Mouse (Mus musculus) neural tube, embryonic 12.5 days (tissue): Measurements from ENCODE around the gene Utf1. TPM values are rescaled to one million over a fixed set of nuclear protein-coding genes. Genes with fewer than 3 reads are reported as not detected.
A peak's percentile ranks its signal among the peaks of the same experiment; 100 is the strongest.

Source experiments
- ATAC-seq: fragments of 200-750 bp; cut with Nextera tagmentation; 2 replicates; pipeline ENCODE4 v1.8.0; 2017; ENCODE audit warnings: low read depth, mild to moderate bottlenecking, moderate TSS enrichment, moderate library complexity; ENCODE audit not compliant: low FRiP score
- H3K27ac ChIP-seq: fragments of 300-500 bp; sonication (generic); 2 replicates; pipeline ENCODE4 v1.5.1; 2016
- H3K27me3 ChIP-seq: fragments of 300-500 bp; sonication (generic); replicated peaks from 2 replicates; pipeline ENCODE4 v1.6.1; 2016; ENCODE audit warnings: mild to moderate bottlenecking
- H3K36me3 ChIP-seq: fragments of 300-500 bp; sonication (generic); 2 replicates; pipeline ENCODE4 v1.6.1; 2016; ENCODE audit warnings: mild to moderate bottlenecking
- H3K4me1 ChIP-seq: fragments of 300-500 bp; sonication (generic); 2 replicates; pipeline ENCODE4 v1.6.1; 2016
- H3K4me2 ChIP-seq: fragments of 300-500 bp; sonication (generic); replicated peaks from 2 replicates; pipeline ENCODE4 v1.6.1; 2016; ENCODE audit warnings: mild to moderate bottlenecking
- H3K4me3 ChIP-seq: fragments of 300-500 bp; sonication (generic); 2 replicates; pipeline ENCODE4 v1.5.1; 2016
- H3K9ac ChIP-seq: fragments of 300-500 bp; sonication (generic); 2 replicates; pipeline ENCODE4 v1.6.1; 2016; ENCODE audit warnings: mild to moderate bottlenecking
- H3K9me3 ChIP-seq: fragments of 300-500 bp; sonication (generic); 2 replicates; pipeline ENCODE4 v1.6.1; 2016; ENCODE audit warnings: mild to moderate bottlenecking
- WGBS: fragments of 180-500 bp; shearing (Covaris S2); methylation state at CpG from one replicate; pipeline ENCODE4 v1.1.7; 2016; 5-methylcytosine and 5-hydroxymethylcytosine counted together
- polyA plus RNA-seq: library from polyadenylated mRNA; unstranded; fragments of >200 nt; fragmentation: Nextera tagmentation; extraction: Ambion mirVana; gene quantifications from 2 replicates; pipeline ENCODE4 v1.2.1, GENCODE M21; 2016

The Utf1 gene
- polyA plus RNA-seq, 1 experiment from 2014 or later: not detected

DNA sequence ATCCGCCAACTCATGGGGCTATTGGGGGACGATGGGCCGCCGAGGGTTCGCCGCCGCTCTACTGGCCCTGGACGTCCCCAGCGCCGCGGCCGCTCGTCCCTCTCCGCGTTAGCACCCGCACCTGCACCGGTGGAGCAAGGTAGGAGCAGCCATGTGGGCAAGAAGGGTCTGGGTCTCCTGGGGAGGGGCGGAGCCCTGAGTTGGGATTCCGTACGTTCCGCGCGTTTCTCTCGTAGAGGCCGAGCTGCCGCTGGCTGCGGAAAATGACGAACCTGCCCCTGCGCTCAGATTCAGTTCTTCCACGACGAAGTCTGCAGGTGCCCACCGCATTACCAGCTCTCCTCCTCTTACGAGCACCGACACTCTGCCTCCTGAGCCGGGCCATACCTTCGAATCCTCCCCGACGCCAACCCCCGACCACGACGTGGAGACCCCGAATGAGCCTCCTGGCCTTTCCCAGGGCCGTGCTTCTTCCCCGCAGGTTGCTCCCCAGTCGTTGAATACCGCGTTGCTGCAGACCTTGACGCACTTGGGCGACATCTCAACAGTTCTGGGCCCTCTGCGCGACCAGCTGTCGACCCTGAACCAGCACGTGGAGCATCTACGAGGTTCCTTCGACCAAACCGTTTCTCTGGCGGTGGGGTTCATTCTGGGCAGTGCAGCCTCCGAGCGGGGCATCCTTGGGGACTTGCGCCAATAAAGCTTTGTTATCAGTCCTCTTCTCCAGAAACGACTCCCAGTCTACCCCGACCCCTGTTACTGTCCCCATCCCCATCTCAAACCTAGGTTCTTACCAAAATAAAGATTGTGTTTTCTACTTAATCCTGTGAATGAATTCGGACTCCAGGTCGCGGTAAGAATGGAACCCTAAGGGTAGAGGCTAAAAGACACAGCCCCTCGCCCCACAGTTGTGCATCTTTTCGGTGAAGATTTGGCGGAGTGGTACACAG is 977 bp downstream of the Utf1 start:
- whole genome bisulfite sequencing: 3% methylated on average over 68 of the region's 68 CpGs
- H3K9me3 ChIP-seq: no peaks in the 10 kb centered on the region

DNA sequence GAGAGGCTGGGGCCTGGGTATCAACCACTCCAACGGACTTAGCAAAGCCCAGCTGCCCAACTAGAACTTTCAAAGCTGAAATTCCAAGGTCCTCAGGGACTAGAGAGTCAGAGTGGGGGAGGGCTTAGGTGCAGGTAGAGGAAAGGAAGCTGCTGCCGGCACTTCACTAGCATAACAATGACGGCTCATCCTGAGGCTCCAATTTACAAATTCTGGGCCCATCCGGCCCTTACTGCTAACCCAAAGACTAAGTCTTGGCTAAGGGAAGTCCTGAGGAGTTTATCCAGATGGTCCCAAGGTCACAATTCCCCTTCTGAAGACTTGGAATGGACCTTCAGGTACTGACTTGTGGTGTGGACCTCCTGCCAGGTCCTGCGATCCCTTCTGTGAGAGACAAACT is 1.9 kb downstream of the Utf1 start:
- no peak overlapping the region for H3K4me2 ChIP-seq
- H3K9me3 ChIP-seq: no peaks in the 10 kb centered on the region
- 7% methylated on average over 5 of the region's 5 CpGs for WGBS
- H3K4me3 ChIP-seq: no peak overlapping the region
- H3K36me3 ChIP-seq: no peaks in the 10 kb centered on the region
- H3K27me3 ChIP-seq: peaks cover 82% of the 10 kb centered on the region
- H3K27ac ChIP-seq: no peak overlapping the region
- no peak for ATAC-seq
- peaks cover 24% of the 10 kb centered on the region for H3K4me1 ChIP-seq
- no peak overlapping the region for H3K9ac ChIP-seq

More for the DNA sequence above, 977 bp downstream of the Utf1 start:
- peaks cover 79% of the 10 kb centered on the region for H3K27me3 ChIP-seq
- peaks cover 14% of the 10 kb centered on the region for H3K4me1 ChIP-seq
- peak overlapping the region; percentile 29 for H3K4me3 ChIP-seq
- H3K27ac ChIP-seq: no peak overlapping the region
- no peak for ATAC-seq
- H3K36me3 ChIP-seq: no peaks in the 10 kb centered on the region
- no peak overlapping the region for H3K9ac ChIP-seq
- H3K4me2 ChIP-seq: peak overlapping the region; percentile 58

DNA sequence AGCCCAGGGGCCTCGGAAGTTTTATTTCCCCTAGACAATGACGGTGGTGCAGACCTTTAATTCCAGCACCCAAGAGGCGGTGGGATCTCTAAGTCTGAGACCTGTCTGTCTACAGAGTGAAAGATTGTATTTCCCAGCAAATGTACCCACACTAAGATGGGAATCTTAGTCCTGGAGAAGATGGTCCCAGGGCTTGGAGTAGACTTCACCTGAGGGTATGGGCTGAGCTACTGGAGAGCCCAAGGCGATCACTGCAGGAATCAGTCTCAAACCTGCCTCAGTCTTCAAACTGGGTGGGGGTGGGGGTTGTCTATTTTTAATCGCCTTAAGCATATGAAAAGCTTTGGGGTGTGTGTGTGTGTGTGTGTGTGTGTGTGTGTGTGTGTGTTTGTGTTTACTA is 2.4 kb downstream of the Utf1 start:
- Histone ChIP-seq H3K4me3 (no peak overlapping the region), H3K4me2 (no peak overlapping the region), H3K36me3 (no peaks in the 10 kb centered on the region), H3K9ac (no peak overlapping the region), H3K4me1 (peaks cover 29% of the 10 kb centered on the region), H3K27ac (no peak overlapping the region), H3K9me3 (no peaks in the 10 kb centered on the region), H3K27me3 (peaks cover 86% of the 10 kb centered on the region)
- 22% methylated on average over 5 of the region's 5 CpGs for WGBS
- no peak for ATAC-seq

DNA sequence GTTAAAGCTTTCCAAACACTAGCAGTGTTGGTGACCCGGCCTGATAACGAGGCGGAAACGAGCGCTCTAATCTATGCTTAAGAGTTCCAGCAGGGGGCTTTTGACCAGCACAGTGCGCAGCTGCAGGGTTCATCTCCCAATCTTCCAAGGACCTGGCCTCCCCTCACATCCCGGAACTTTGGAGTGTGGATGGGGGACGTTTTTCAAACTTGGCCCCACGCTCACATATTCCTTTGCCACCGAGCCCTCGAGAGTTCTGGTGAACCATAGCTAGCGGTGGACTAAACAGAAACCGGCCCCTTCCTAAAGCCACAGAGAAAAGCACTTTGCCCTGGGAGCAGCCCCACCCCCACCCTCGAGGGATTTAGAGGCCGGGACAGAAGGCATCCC is 6.3 kb downstream of the Utf1 start:
- WGBS: under 1% methylated on average over 15 of the region's 15 CpGs
- H3K36me3 ChIP-seq: no peaks in the 10 kb centered on the region
- H3K27me3 ChIP-seq: peaks cover 57% of the 10 kb centered on the region
- H3K4me3 ChIP-seq: peak overlapping the region; percentile 37
- peak; percentile 77 for ATAC-seq
- H3K4me1 ChIP-seq: peaks cover 17% of the 10 kb centered on the region
- no peak overlapping the region for H3K27ac ChIP-seq
- no peaks in the 10 kb centered on the region for H3K9me3 ChIP-seq
- H3K4me2 ChIP-seq: peak overlapping the region; percentile 90
- peak overlapping the region; percentile 42 for H3K9ac ChIP-seq

DNA sequence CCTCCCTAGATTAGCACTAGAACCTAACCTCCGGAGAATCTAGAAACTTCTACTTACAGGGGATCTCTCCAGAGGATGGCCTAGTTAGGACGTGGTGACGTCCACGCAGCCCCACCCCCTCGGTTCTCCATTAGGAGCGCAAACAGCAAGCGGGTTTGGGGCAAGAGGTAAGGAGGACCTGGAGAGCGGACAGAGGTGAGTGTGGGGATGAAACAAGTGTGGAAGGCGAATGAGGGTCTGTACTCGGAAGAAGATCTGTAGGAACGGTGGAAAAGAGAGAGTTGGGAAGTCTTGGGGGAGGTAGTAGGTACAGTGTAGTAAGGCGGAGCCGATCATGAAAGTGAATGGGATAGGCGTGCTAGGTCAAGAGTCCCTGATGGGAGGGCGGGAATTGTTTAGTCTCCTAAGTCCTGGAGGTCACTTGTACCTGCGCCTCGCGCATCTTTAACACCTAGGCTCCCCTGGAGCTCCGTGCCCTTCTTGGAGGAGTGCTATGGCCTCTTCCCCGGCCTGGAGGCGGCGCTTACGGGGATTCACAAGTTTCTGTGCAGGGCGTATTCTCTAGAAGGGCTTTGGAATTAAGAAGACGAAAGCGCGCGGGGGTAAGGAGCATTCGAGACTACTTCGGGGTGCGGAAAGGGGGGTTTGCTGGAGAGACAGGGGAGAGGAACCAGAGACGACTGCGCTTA is 6.8 kb downstream of the Utf1 start:
- H3K4me1 ChIP-seq: peaks cover 17% of the 10 kb centered on the region
- no peaks in the 10 kb centered on the region for H3K36me3 ChIP-seq
- H3K27ac ChIP-seq: no peak overlapping the region
- H3K4me2 ChIP-seq: peak overlapping the region; percentile 90
- H3K4me3 ChIP-seq: peak overlapping the region; percentile 37
- H3K9me3 ChIP-seq: no peaks in the 10 kb centered on the region
- peak overlapping the region; percentile 42 for H3K9ac ChIP-seq
- H3K27me3 ChIP-seq: peaks cover 52% of the 10 kb centered on the region
- WGBS: under 1% methylated on average over 33 of the region's 33 CpGs
- peak; percentile 69 for ATAC-seq

DNA sequence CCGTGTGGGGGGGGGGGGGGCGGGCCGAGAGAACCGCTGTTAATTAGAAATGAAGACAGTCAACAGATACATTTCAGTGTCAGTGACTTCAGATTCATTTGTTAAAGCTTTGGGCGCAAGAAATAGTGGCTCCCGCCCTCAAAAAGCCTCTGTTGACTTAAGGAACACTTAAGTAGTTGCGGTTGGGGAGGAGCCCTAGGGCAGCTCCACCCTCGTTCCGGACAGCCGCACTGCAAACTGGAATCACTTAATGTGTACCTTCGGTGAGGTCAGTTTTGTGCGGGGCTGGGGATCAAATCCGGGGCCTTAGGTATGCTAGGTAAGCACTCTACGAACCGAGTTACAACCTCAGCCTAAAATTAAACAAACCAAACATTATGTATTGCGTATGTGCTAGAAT is 7.5 kb downstream of the Utf1 start:
- peak overlapping the region; percentile 37 for H3K4me3 ChIP-seq
- H3K36me3 ChIP-seq: no peaks in the 10 kb centered on the region
- peaks cover 17% of the 10 kb centered on the region for H3K4me1 ChIP-seq
- H3K9ac ChIP-seq: 0 out of 2 replicates have a peak overlapping the region, but pooled peaks have one; percentile 42
- WGBS: 7% methylated on average over 15 of the region's 16 CpGs
- peaks cover 45% of the 10 kb centered on the region for H3K27me3 ChIP-seq
- ATAC-seq: no peak
- no peaks in the 10 kb centered on the region for H3K9me3 ChIP-seq
- H3K27ac ChIP-seq: no peak overlapping the region
- H3K4me2 ChIP-seq: peak overlapping the region; percentile 90

DNA sequence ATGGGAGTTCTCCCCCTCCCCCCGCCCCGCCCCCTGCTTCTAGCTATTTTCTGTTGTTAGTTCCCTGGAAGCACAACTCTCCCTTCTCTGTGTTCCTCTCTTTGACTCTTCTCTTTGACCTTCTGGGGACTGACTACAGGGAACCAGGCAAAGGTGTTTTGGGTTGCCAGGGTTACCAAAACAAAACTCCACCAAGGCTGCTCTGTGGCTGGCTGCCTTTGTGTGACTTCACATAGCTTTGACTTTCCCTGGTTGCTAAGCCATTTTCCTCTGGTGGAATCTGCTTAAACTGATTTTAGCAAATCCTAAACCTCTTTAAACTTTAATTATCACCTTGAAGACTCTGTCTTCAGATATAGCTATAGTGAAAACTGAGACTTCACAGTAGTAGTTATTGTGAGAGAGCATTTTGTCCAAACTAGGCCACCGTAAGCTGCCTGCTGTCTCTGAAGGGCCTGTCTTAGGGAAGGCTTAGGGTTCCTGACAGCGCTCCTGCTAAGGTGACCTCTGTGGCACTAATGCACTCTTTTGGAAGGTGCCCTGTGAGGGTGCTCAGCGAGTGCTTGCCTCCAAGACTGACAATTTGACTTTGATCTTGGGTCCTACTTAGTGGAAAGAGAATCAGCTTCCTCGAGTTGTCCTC is 8.5 kb downstream of the Utf1 start:
- peaks cover 35% of the 10 kb centered on the region for H3K27me3 ChIP-seq
- no peak overlapping the region for H3K4me2 ChIP-seq
- H3K9me3 ChIP-seq: no peaks in the 10 kb centered on the region
- no peak for ATAC-seq
- no peak overlapping the region for H3K9ac ChIP-seq
- 57% methylated on average over 6 of the region's 6 CpGs for WGBS
- H3K36me3 ChIP-seq: no peaks in the 10 kb centered on the region
- no peak overlapping the region for H3K27ac ChIP-seq
- H3K4me3 ChIP-seq: no peak overlapping the region
- H3K4me1 ChIP-seq: peaks cover 17% of the 10 kb centered on the region

DNA sequence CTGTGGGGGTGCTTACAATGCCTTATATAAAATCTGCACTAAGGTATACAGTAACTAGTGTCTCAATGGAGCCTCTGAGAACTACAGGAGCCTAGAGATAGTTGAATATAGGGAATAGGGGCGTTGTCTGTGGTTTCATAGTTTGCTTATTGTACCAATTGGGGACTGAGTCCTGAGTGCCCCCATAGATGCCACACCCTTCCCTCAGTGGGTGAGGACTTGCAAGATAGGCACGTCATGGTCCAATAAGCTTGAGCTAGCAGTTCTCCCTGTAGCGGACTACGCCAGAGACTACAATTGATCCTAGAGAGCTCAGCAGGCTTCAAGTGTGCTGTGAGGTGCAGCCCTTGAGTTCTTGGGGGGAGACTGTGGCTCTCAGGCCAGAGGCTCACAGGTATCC is 11.9 kb downstream of the Utf1 start:
- H3K9ac ChIP-seq: no peak overlapping the region
- H3K4me2 ChIP-seq: no peak overlapping the region
- 84% methylated on average over 4 of the region's 4 CpGs for WGBS
- ATAC-seq: no peak
- no peak overlapping the region for H3K4me3 ChIP-seq
- no peaks in the 10 kb centered on the region for H3K9me3 ChIP-seq
- peaks cover 10% of the 10 kb centered on the region for H3K27me3 ChIP-seq
- H3K36me3 ChIP-seq: no peaks in the 10 kb centered on the region
- peaks cover 7% of the 10 kb centered on the region; the same call in 1 of the 2 replicates for H3K4me1 ChIP-seq
- no peak overlapping the region for H3K27ac ChIP-seq

DNA sequence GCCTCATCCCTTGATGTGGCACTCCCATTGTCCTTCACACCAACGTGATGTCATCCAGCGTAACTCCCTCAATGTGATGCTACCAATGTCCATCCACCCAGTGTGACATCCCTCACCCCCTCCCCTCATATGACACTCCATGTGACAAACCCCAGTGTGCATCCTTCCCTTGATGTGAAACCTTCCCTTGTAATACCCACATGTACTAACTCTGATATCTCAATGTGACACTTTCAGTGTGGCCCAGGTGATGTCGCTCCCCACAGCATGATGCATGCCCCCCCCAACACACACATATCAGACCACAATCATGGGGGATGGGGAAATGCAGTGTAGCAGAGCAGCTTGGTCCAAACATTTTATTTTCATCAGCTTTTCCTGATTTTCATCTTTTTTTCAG is 13.1 kb downstream of the Utf1 start:
- no peak overlapping the region for H3K9ac ChIP-seq
- no peaks in the 10 kb centered on the region for H3K4me1 ChIP-seq
- H3K36me3 ChIP-seq: no peaks in the 10 kb centered on the region
- no peak overlapping the region for H3K4me2 ChIP-seq
- 84% methylated on average over 3 of the region's 3 CpGs for WGBS
- H3K4me3 ChIP-seq: no peak overlapping the region
- ATAC-seq: no peak
- peaks cover 3% of the 10 kb centered on the region; the same call in 1 of the 2 replicates for H3K27me3 ChIP-seq
- H3K9me3 ChIP-seq: no peaks in the 10 kb centered on the region
- no peak overlapping the region for H3K27ac ChIP-seq

DNA sequence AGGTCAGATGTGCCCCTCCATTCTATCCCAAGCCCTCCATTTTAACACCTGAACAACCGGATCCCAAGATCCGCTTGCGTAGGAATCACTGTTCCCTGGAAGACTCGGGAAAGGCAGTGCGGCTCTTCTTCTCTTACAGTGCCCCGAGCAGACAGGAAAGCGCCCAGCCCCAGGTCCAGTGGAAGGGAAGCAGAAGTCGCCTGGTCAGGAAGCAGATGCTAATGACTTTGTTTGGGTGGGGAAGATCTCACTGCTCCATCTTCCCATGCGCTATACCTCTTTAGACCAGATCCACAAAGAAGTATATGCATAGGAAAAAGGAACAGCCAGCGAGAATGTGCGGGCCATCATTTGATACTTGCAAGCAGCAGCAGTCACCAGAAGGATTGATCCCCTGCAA is 13.8 kb downstream of the Utf1 start:
- ATAC-seq: no peak
- WGBS: 62% methylated on average over 11 of the region's 11 CpGs
- Histone ChIP-seq H3K36me3 (no peaks in the 10 kb centered on the region), H3K27ac (no peak overlapping the region), H3K4me2 (no peak overlapping the region), H3K4me1 (no peaks in the 10 kb centered on the region), H3K9ac (no peak overlapping the region), H3K27me3 (0 out of 2 replicates have a peak, but pooled peaks cover 3% of the 10 kb centered on the region), H3K4me3 (no peak overlapping the region), H3K9me3 (no peaks in the 10 kb centered on the region)

DNA sequence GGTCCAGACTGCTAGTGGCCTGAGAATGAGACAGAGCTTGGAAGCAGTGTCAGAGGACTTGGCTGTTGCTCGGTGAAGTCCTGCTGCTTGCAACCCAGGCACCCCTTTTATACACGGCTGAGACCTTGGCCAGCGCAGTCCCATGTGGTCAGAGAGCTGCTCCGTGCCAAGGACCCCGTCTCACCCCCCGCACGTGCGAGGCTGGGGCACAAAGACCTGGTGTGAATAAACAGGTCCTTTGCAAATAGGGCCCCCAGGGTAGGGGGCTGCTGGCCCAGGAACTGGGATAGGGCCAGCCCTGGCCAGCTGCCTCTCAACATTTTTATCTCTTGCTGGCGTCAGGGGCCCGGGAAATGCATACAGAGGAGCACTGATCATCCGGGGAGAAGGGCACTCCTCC is 14.4 kb downstream of the Utf1 start:
- H3K27me3 ChIP-seq: 0 out of 2 replicates have a peak, but pooled peaks cover 3% of the 10 kb centered on the region
- no peaks in the 10 kb centered on the region for H3K36me3 ChIP-seq
- no peak overlapping the region for H3K4me2 ChIP-seq
- no peak for ATAC-seq
- no peak overlapping the region for H3K4me3 ChIP-seq
- no peak overlapping the region for H3K9ac ChIP-seq
- no peak overlapping the region for H3K27ac ChIP-seq
- no peaks in the 10 kb centered on the region for H3K4me1 ChIP-seq
- 39% methylated on average over 11 of the region's 11 CpGs for WGBS
- H3K9me3 ChIP-seq: no peaks in the 10 kb centered on the region

DNA sequence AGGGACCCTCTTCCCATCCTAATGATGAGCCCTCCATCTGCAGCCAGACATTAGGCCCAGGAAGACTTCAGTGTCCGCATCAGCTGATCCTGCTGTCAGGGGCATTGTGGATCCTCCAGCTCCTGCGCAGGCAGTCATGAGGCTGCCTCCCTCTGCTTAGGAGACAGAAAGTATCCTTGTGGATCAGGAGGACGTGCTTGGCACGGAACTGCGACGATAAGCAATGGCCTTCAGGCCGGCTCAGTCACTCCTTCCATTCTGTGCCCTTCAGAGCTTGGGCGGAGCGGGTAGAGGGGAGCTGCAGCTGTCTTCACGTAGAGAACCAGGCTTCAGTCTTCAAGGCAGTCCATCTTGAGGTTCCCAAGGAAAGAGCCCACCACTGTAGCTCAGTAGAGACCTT is 17.6 kb downstream of the Utf1 start:
- no peak overlapping the region for H3K4me2 ChIP-seq
- H3K4me3 ChIP-seq: no peak overlapping the region
- no peak overlapping the region for H3K27ac ChIP-seq
- H3K27me3 ChIP-seq: no peaks in the 10 kb centered on the region
- H3K9me3 ChIP-seq: no peaks in the 10 kb centered on the region
- no peak for ATAC-seq
- H3K4me1 ChIP-seq: no peaks in the 10 kb centered on the region
- H3K9ac ChIP-seq: no peak overlapping the region
- 84% methylated on average over 10 of the region's 10 CpGs for WGBS
- H3K36me3 ChIP-seq: no peaks in the 10 kb centered on the region
